Mouse (Mus musculus): ENCODE measurements around the gene Fscn2. TPM values are rescaled to one million over a fixed set of nuclear protein-coding genes. Genes with fewer than 3 reads are reported as not detected.
"Not testable (repeated sequence)": the region's sequence is repeated elsewhere in the genome, so short reads cannot be mapped to it uniquely, and the experiment has no call there.

Gene Fscn2
- polyA plus RNA-seq, 1 experiment from 2014 or later = 1.1 TPM

GRCm38 (mm10) chr11:120395661-120396060 lies 34.3 kb downstream of the Fscn2 start:
- H3K27ac ChIP-seq (replicated peaks; ENCODE audit: low read depth, low read length) = no peak overlapping the region

GRCm38 (mm10) chr11:120397602-120398001 lies 36.3 kb downstream of the Fscn2 start:
- H3K27me3 ChIP-seq (replicated peaks; ENCODE audit: control insufficient read depth, insufficient read depth, low read length) = no peaks in the 10 kb centered on the region
- H3K4me2 ChIP-seq (ENCODE audit: low read depth, low read length) = no peak overlapping the region
- peaks cover 90% of the 10 kb centered on the region for H3K36me3 ChIP-seq (ENCODE audit: control insufficient read depth, insufficient read depth, low read length)
- ATAC-seq (ENCODE audit: low read depth) (no peak), DNase-seq (ENCODE audit: low spot score) (peak; percentile 35)
- H3K9ac ChIP-seq (ENCODE audit: low read depth, low read length) = no peak overlapping the region
- H3K27ac ChIP-seq (replicated peaks; ENCODE audit: low read depth, low read length) = no peak overlapping the region
- no peak overlapping the region for H3K4me3 ChIP-seq (ENCODE audit: low read depth, low read length)
- no peaks in the 10 kb centered on the region for H3K4me1 ChIP-seq (ENCODE audit: control insufficient read depth, insufficient read depth, low read length)
- H3K9me3 ChIP-seq (ENCODE audit: control insufficient read depth, low read length) = no peaks in the 10 kb centered on the region
- WGBS = 72% methylated on average over 2 of the region's 2 CpGs

More at GRCm38 (mm10) chr11:120395661-120396060, 34.3 kb downstream of the Fscn2 start:
- Histone ChIP-seq H3K36me3 (ENCODE audit: control insufficient read depth, insufficient read depth, low read length) (peaks cover 85% of the 10 kb centered on the region), H3K4me3 (ENCODE audit: low read depth, low read length) (no peak overlapping the region), H3K4me2 (ENCODE audit: low read depth, low read length) (no peak overlapping the region), H3K27me3 (replicated peaks; ENCODE audit: control insufficient read depth, insufficient read depth, low read length) (no peaks in the 10 kb centered on the region), H3K9me3 (ENCODE audit: control insufficient read depth, low read length) (no peaks in the 10 kb centered on the region), H3K9ac (ENCODE audit: low read depth, low read length) (no peak overlapping the region), H3K4me1 (ENCODE audit: control insufficient read depth, insufficient read depth, low read length) (no peaks in the 10 kb centered on the region)
- DNase-seq (ENCODE audit: low spot score) (no peak), ATAC-seq (ENCODE audit: low read depth) (no peak)
- WGBS = 89% methylated on average over 4 of the region's 4 CpGs

GRCm38 (mm10) chr11:120399319-120399718 lies 38.0 kb downstream of the Fscn2 start:
- Histone ChIP-seq H3K27me3 (replicated peaks; ENCODE audit: control insufficient read depth, insufficient read depth, low read length) (no peaks in the 10 kb centered on the region), H3K4me2 (ENCODE audit: low read depth, low read length) (no peak overlapping the region), H3K4me3 (ENCODE audit: low read depth, low read length) (no peak overlapping the region), H3K9me3 (ENCODE audit: control insufficient read depth, low read length) (no peaks in the 10 kb centered on the region), H3K36me3 (ENCODE audit: control insufficient read depth, insufficient read depth, low read length) (peaks cover 93% of the 10 kb centered on the region), H3K4me1 (ENCODE audit: control insufficient read depth, insufficient read depth, low read length) (no peaks in the 10 kb centered on the region), H3K27ac (replicated peaks; ENCODE audit: low read depth, low read length) (no peak overlapping the region), H3K9ac (ENCODE audit: low read depth, low read length) (no peak overlapping the region)
- no peak for DNase-seq (ENCODE audit: low spot score)
- WGBS = 94% methylated on average over 2 of the region's 2 CpGs
- ATAC-seq (ENCODE audit: low read depth) = no peak

DNA sequence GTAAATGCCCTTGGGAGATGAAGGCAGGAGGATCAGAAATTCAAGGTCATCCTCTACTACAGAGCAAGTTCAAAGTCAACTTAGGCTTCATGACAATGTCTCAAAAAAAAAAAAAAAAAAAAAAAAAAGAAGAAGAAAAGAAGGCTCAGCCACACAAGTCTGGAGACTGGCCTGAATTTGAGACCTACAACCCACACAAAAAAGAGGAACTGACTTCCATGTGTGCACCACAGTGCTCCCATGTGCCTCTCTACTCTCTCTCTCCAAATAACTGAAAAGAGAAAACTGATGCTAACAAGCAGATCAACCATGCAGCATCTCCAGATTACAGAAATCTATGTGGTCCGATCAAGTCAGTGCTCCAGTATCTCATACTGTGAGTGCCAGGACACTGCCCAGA lies 43.5 kb downstream of the Fscn2 start:
- no peak overlapping the region for H3K4me3 ChIP-seq (ENCODE audit: low read depth, low read length)
- H3K27me3 ChIP-seq (replicated peaks; ENCODE audit: control insufficient read depth, insufficient read depth, low read length) = no peaks in the 10 kb centered on the region
- H3K9ac ChIP-seq (ENCODE audit: low read depth, low read length) = no peak overlapping the region
- H3K4me2 ChIP-seq (ENCODE audit: low read depth, low read length) = no peak overlapping the region
- DNase-seq (ENCODE audit: low spot score) = no peak
- H3K9me3 ChIP-seq (ENCODE audit: control insufficient read depth, low read length) = no peaks in the 10 kb centered on the region
- no peak for ATAC-seq (ENCODE audit: low read depth)
- peaks cover 97% of the 10 kb centered on the region for H3K36me3 ChIP-seq (ENCODE audit: control insufficient read depth, insufficient read depth, low read length)
- no peaks in the 10 kb centered on the region for H3K4me1 ChIP-seq (ENCODE audit: control insufficient read depth, insufficient read depth, low read length)
- H3K27ac ChIP-seq (replicated peaks; ENCODE audit: low read depth, low read length) = no peak overlapping the region
- 100% methylated on average over 1 of the region's 1 CpGs for WGBS

DNA sequence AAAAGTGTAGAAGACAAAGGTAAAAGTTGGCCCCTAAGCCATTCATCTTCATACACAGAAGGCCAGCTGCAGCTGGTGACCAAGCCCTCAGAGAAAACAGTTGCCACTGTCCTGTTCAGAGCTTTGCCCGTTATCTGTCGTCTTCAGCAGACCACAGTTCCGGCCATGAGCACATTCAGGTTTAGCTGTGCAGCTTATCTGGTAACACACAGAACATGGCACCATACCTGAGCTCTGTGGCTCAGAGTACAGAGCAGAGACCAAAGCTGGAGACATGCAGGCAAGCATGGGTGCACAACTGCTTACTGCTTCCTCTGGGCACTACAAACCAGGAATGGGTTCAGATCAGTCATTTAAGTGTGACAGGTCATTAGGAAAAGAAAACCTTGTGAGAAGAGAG lies 44.5 kb downstream of the Fscn2 start:
- no peak overlapping the region for H3K4me3 ChIP-seq (ENCODE audit: low read depth, low read length)
- no peaks in the 10 kb centered on the region for H3K27me3 ChIP-seq (replicated peaks; ENCODE audit: control insufficient read depth, insufficient read depth, low read length)
- H3K4me2 ChIP-seq (ENCODE audit: low read depth, low read length) = no peak overlapping the region
- no peak overlapping the region for H3K27ac ChIP-seq (replicated peaks; ENCODE audit: low read depth, low read length)
- H3K9ac ChIP-seq (ENCODE audit: low read depth, low read length) = no peak overlapping the region
- DNase-seq (ENCODE audit: low spot score) (no peak), ATAC-seq (ENCODE audit: low read depth) (no peak)
- H3K36me3 ChIP-seq (ENCODE audit: control insufficient read depth, insufficient read depth, low read length) = peaks cover 97% of the 10 kb centered on the region
- 91% methylated on average over 3 of the region's 3 CpGs for WGBS
- H3K4me1 ChIP-seq (ENCODE audit: control insufficient read depth, insufficient read depth, low read length) = no peaks in the 10 kb centered on the region
- H3K9me3 ChIP-seq (ENCODE audit: control insufficient read depth, low read length) = no peaks in the 10 kb centered on the region

DNA sequence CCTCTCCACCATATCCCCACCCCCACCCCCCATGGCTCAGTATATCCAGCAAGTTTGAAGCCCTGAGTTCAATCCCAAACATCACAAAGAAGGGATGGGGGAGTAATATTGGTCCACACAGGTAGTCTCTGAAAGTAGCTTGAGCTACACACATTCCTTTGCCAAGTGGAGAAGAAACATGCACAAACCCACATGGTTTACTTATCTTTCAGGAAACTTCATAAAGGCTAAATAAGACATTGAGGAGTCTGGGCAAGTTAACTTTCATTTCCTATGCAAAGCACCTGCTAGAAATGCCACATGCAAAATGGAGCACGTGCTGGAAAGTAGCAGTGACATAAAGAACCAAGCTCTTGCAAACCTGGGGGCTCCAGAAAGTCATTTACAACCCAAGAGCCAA lies 45.1 kb downstream of the Fscn2 start:
- Histone ChIP-seq H3K9ac (ENCODE audit: low read depth, low read length) (no peak overlapping the region), H3K36me3 (ENCODE audit: control insufficient read depth, insufficient read depth, low read length) (peaks cover 97% of the 10 kb centered on the region), H3K9me3 (ENCODE audit: control insufficient read depth, low read length) (no peaks in the 10 kb centered on the region), H3K27ac (replicated peaks; ENCODE audit: low read depth, low read length) (no peak overlapping the region), H3K4me1 (ENCODE audit: control insufficient read depth, insufficient read depth, low read length) (no peaks in the 10 kb centered on the region), H3K4me3 (ENCODE audit: low read depth, low read length) (no peak overlapping the region), H3K27me3 (replicated peaks; ENCODE audit: control insufficient read depth, insufficient read depth, low read length) (no peaks in the 10 kb centered on the region), H3K4me2 (ENCODE audit: low read depth, low read length) (no peak overlapping the region)
- ATAC-seq (ENCODE audit: low read depth) = no peak
- WGBS = 97% methylated on average over 1 of the region's 1 CpGs
- no peak for DNase-seq (ENCODE audit: low spot score)

DNA sequence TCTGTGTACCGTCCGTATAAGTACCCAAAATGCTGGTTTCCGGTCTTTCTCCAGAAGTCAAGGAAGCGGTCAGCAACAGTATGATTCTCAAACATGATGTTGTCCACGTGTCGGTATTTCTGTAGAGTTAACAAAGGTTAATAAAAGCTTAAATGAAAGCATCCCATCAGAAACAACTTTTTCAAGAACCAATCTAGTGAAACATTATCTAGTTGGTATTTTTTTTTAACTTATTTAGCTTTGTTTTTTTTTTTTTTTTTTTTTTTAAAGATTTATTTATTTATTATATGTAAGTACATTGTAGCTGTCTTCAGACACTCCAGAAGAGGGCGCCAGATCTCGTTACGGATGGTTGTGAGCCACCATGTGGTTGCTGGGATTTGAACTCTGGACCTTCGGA lies 52.3 kb downstream of the Fscn2 start:
- H3K27me3 ChIP-seq (replicated peaks; ENCODE audit: control insufficient read depth, insufficient read depth, low read length); H3K9me3 ChIP-seq (ENCODE audit: control insufficient read depth, low read length); H3K9ac ChIP-seq (ENCODE audit: low read depth, low read length); ATAC-seq (ENCODE audit: low read depth); H3K4me3 ChIP-seq (ENCODE audit: low read depth, low read length); H3K4me1 ChIP-seq (ENCODE audit: control insufficient read depth, insufficient read depth, low read length); H3K4me2 ChIP-seq (ENCODE audit: low read depth, low read length); H3K27ac ChIP-seq (replicated peaks; ENCODE audit: low read depth, low read length); DNase-seq (ENCODE audit: low spot score): not testable (repeated sequence)
- WGBS = 97% methylated on average over 7 of the region's 10 CpGs
- peaks cover 97% of the 10 kb centered on the region for H3K36me3 ChIP-seq (ENCODE audit: control insufficient read depth, insufficient read depth, low read length)

Small RNA genes lying within 50 kb of the gene (microRNA-seq; reads per million reads assigned to microRNA genes)
- not detected for gene Gm23419 (ENCODE audit: borderline number of aligned reads)
- gene Mir6935 (ENCODE audit: borderline number of aligned reads) = 0.50 reads per million

Other genes starting within 250 kb of the Fscn2 start
- 78.8 and 86.4 TPM in 2 replicates for gene Slc38a10, start 210.2 kb upstream of the Fscn2 start, polyA plus RNA-seq (2014; fragmentation: Nextera tagmentation; extraction: Ambion mirVana)
- gene Bahcc1, start 128.6 kb upstream of the Fscn2 start, polyA plus RNA-seq (2014; fragmentation: Nextera tagmentation; extraction: Ambion mirVana) = 11.1 and 12.0 TPM in 2 replicates
- 2,264 and 2,593 TPM in 2 replicates for gene Actg1, start 13.0 kb upstream of the Fscn2 start, polyA plus RNA-seq (2014; fragmentation: Nextera tagmentation; extraction: Ambion mirVana)
- gene Faap100, start 17.2 kb downstream of the Fscn2 start, polyA plus RNA-seq (2014; fragmentation: Nextera tagmentation; extraction: Ambion mirVana) = 30.0 and 32.7 TPM in 2 replicates
- 38.1 and 44.6 TPM in 2 replicates for gene Nploc4, start 76.2 kb downstream of the Fscn2 start, polyA plus RNA-seq (2014; fragmentation: Nextera tagmentation; extraction: Ambion mirVana)
- gene Tspan10, start 81.1 kb downstream of the Fscn2 start, polyA plus RNA-seq (2014; fragmentation: Nextera tagmentation; extraction: Ambion mirVana) = 0.63 TPM in 1 of 2 replicates, not detected in the other
- not detected in 2 replicates for gene Pde6g, start 92.0 kb downstream of the Fscn2 start, polyA plus RNA-seq (2014; fragmentation: Nextera tagmentation; extraction: Ambion mirVana)
- gene Oxld1, start 96.5 kb downstream of the Fscn2 start, polyA plus RNA-seq (2014; fragmentation: Nextera tagmentation; extraction: Ambion mirVana) = 12.8 and 15.3 TPM in 2 replicates
- gene Ccdc137, start 96.6 kb downstream of the Fscn2 start, polyA plus RNA-seq (2014; fragmentation: Nextera tagmentation; extraction: Ambion mirVana) = 27.7 and 27.9 TPM in 2 replicates
- 43.2 and 46.4 TPM in 2 replicates for gene Arl16, start 106.1 kb downstream of the Fscn2 start, polyA plus RNA-seq (2014; fragmentation: Nextera tagmentation; extraction: Ambion mirVana)
- gene Mrpl12, start 123.1 kb downstream of the Fscn2 start, polyA plus RNA-seq (2014; fragmentation: Nextera tagmentation; extraction: Ambion mirVana) = 135 and 148 TPM in 2 replicates
- 47.6 and 53.1 TPM in 2 replicates for gene Slc25a10, start 130.3 kb downstream of the Fscn2 start, polyA plus RNA-seq (2014; fragmentation: Nextera tagmentation; extraction: Ambion mirVana)
- 1.0 and 1.4 TPM in 2 replicates for gene Gcgr, start 169.2 kb downstream of the Fscn2 start, polyA plus RNA-seq (2014; fragmentation: Nextera tagmentation; extraction: Ambion mirVana)
- 238 and 253 TPM in 2 replicates for gene Mcrip1, start 188.2 kb downstream of the Fscn2 start, polyA plus RNA-seq (2014; fragmentation: Nextera tagmentation; extraction: Ambion mirVana)
- 9.6 and 9.7 TPM in 2 replicates for gene Ppp1r27, start 189.6 kb downstream of the Fscn2 start, polyA plus RNA-seq (2014; fragmentation: Nextera tagmentation; extraction: Ambion mirVana)
- gene P4hb, start 211.7 kb downstream of the Fscn2 start, polyA plus RNA-seq (2014; fragmentation: Nextera tagmentation; extraction: Ambion mirVana) = 996 and 1,037 TPM in 2 replicates
- 558 and 609 TPM in 2 replicates for gene Arhgdia, start 220.1 kb downstream of the Fscn2 start, polyA plus RNA-seq (2014; fragmentation: Nextera tagmentation; extraction: Ambion mirVana)
- gene Alyref, start 236.8 kb downstream of the Fscn2 start, polyA plus RNA-seq (2014; fragmentation: Nextera tagmentation; extraction: Ambion mirVana) = 406 and 433 TPM in 2 replicates
- gene Anapc11, start 236.9 kb downstream of the Fscn2 start, polyA plus RNA-seq (2014; fragmentation: Nextera tagmentation; extraction: Ambion mirVana) = 238 and 242 TPM in 2 replicates
- gene Npb, start 246.9 kb downstream of the Fscn2 start, polyA plus RNA-seq (2014; fragmentation: Nextera tagmentation; extraction: Ambion mirVana) = 1.3 and 1.8 TPM in 2 replicates